Mouse (Mus musculus) heart, embryonic 15.5 days (tissue): ENCODE measurements at regions not wholly inside any gene's neighbourhood (a gene's known extent, or its start where the extent isn't known, plus 50 kb on each side); places are given as distances from the start of the nearest gene placed in this dataset.
A peak's percentile ranks its signal among the peaks of the same experiment; 100 is the strongest.

ENCODE experiments used
- ATAC-seq: fragments of 200-750 bp; cut with Nextera tagmentation; replicated peaks from 2 replicates; pipeline ENCODE4 v1.8.0; 2017; ENCODE audit warnings: low read depth, moderate TSS enrichment; ENCODE audit not compliant: insufficient number of reproducible peaks, insufficient read depth, low FRiP score
- H3K27ac ChIP-seq: fragments of 300-500 bp; sonication (generic); 2 replicates; pipeline ENCODE4 v1.5.1; 2015; ENCODE audit warnings: mild to moderate bottlenecking, inconsistent platforms
- H3K27me3 ChIP-seq: fragments of 300-500 bp; sonication (generic); 2 replicates; pipeline ENCODE4 v1.6.1; 2015; ENCODE audit warnings: inconsistent platforms
- H3K36me3 ChIP-seq: fragments of 300-500 bp; sonication (generic); 2 replicates; pipeline ENCODE4 v1.6.1; 2015; ENCODE audit warnings: mild to moderate bottlenecking, inconsistent platforms
- H3K4me1 ChIP-seq: fragments of 300-500 bp; sonication (generic); replicated peaks from 2 replicates; pipeline ENCODE4 v1.6.1; 2015; ENCODE audit warnings: inconsistent platforms
- H3K4me2 ChIP-seq: fragments of 300-500 bp; sonication (generic); 2 replicates; pipeline ENCODE4 v1.6.1; 2015; ENCODE audit warnings: inconsistent platforms, mild to moderate bottlenecking, moderate library complexity
- H3K4me3 ChIP-seq: fragments of 300-500 bp; sonication (generic); 2 replicates; pipeline ENCODE4 v1.5.1; 2015; ENCODE audit warnings: mild to moderate bottlenecking, inconsistent platforms
- H3K9ac ChIP-seq: fragments of 300-500 bp; sonication (generic); 2 replicates; pipeline ENCODE4 v1.6.1; 2015; ENCODE audit warnings: mild to moderate bottlenecking, inconsistent platforms
- H3K9me3 ChIP-seq: fragments of 300-500 bp; sonication (generic); replicated peaks from 2 replicates; pipeline ENCODE4 v1.6.1; 2016; ENCODE audit warnings: inconsistent platforms
- WGBS: fragments of 180-500 bp; shearing (Covaris S2); methylation state at CpG from one replicate; pipeline ENCODE4 v1.1.7; 2015; ENCODE audit warnings: mixed read lengths; 5-methylcytosine and 5-hydroxymethylcytosine counted together

- no peak overlapping the region for H3K4me2 ChIP-seq
- no peaks in the 10 kb centered on the region for H3K9me3 ChIP-seq
- 73% methylated on average over 8 of the region's 8 CpGs for WGBS
- no peak for ATAC-seq
- no peak overlapping the region for H3K4me3 ChIP-seq
- no peaks in the 10 kb centered on the region for H3K36me3 ChIP-seq
- no peak overlapping the region for H3K9ac ChIP-seq
- H3K27ac ChIP-seq, result no peak overlapping the region
- H3K27me3 ChIP-seq, result no peaks in the 10 kb centered on the region
- no peaks in the 10 kb centered on the region for H3K4me1 ChIP-seq
Measured at GRCm38 (mm10) chr13:114237391-114237790, 150.7 kb downstream of the Ndufs4 start.

- WGBS, result 82% methylated on average over 4 of the region's 4 CpGs
- H3K9me3 ChIP-seq, result no peaks in the 10 kb centered on the region
- H3K36me3 ChIP-seq, result no peaks in the 10 kb centered on the region
- no peak overlapping the region for H3K27ac ChIP-seq
- H3K4me1 ChIP-seq, result no peaks in the 10 kb centered on the region
- H3K4me3 ChIP-seq, result no peak overlapping the region
- ATAC-seq, result no peak
- H3K4me2 ChIP-seq, result no peak overlapping the region
- H3K9ac ChIP-seq, result no peak overlapping the region
- no peaks in the 10 kb centered on the region for H3K27me3 ChIP-seq
Measured at GRCm38 (mm10) chr13:114235892-114236291, 152.2 kb downstream of the Ndufs4 start.

- Histone ChIP-seq H3K9me3 (no peaks in the 10 kb centered on the region), H3K27me3 (no peaks in the 10 kb centered on the region), H3K4me1 (peaks cover 4% of the 10 kb centered on the region; the same call in 1 of the 2 replicates), H3K4me2 (no peak overlapping the region), H3K4me3 (no peak overlapping the region), H3K9ac (no peak overlapping the region), H3K36me3 (no peaks in the 10 kb centered on the region), H3K27ac (no peak overlapping the region)
- ATAC-seq, result no peak
- 87% methylated on average over 3 of the region's 3 CpGs for WGBS
Measured at GRCm38 (mm10) chr13:114232203-114232602, 155.9 kb downstream of the Ndufs4 start.

- no peaks in the 10 kb centered on the region for H3K36me3 ChIP-seq
- 0 out of 2 replicates have a peak, but pooled peaks have one; percentile 22 for ATAC-seq
- no peak overlapping the region for H3K4me3 ChIP-seq
- H3K4me2 ChIP-seq, result no peak overlapping the region
- no peaks in the 10 kb centered on the region for H3K27me3 ChIP-seq
- H3K9me3 ChIP-seq, result no peaks in the 10 kb centered on the region
- H3K27ac ChIP-seq, result no peak overlapping the region
- 36% methylated on average over 4 of the region's 4 CpGs for WGBS
- H3K9ac ChIP-seq, result no peak overlapping the region
- H3K4me1 ChIP-seq, result peaks cover 4% of the 10 kb centered on the region; the same call in 1 of the 2 replicates
Measured at GRCm38 (mm10) chr13:114230557-114230956, 157.5 kb downstream of the Ndufs4 start.

- H3K4me1 ChIP-seq, result peaks cover 4% of the 10 kb centered on the region; the same call in 1 of the 2 replicates
- H3K27ac ChIP-seq, result no peak overlapping the region
- no peaks in the 10 kb centered on the region for H3K9me3 ChIP-seq
- H3K36me3 ChIP-seq, result no peaks in the 10 kb centered on the region
- ATAC-seq, result no peak
- no peak overlapping the region for H3K4me2 ChIP-seq
- no peaks in the 10 kb centered on the region for H3K27me3 ChIP-seq
- WGBS, result 78% methylated on average over 4 of the region's 4 CpGs
- H3K4me3 ChIP-seq, result no peak overlapping the region
- no peak overlapping the region for H3K9ac ChIP-seq
Measured at GRCm38 (mm10) chr13:114227046-114227445, 161.0 kb downstream of the Ndufs4 start.

- Histone ChIP-seq H3K27me3 (no peaks in the 10 kb centered on the region), H3K4me3 (no peak overlapping the region), H3K27ac (no peak overlapping the region), H3K4me1 (peaks cover 4% of the 10 kb centered on the region; the same call in 1 of the 2 replicates), H3K36me3 (no peaks in the 10 kb centered on the region), H3K9me3 (no peaks in the 10 kb centered on the region), H3K9ac (no peak overlapping the region), H3K4me2 (no peak overlapping the region)
- ATAC-seq, result no peak
- WGBS, result 60% methylated on average over 7 of the region's 7 CpGs
Measured at GRCm38 (mm10) chr13:114226291-114226925, 161.7 kb downstream of the Ndufs4 start.

GRCm38 (mm10) chr13:114219870-114220492 is 168.1 kb downstream of the Ndufs4 start:
- Histone ChIP-seq H3K27me3 (no peaks in the 10 kb centered on the region), H3K4me1 (0 out of 2 replicates have a peak, but pooled peaks cover 1% of the 10 kb centered on the region), H3K9ac (no peak overlapping the region), H3K27ac (no peak overlapping the region), H3K9me3 (no peaks in the 10 kb centered on the region), H3K4me2 (no peak overlapping the region), H3K36me3 (no peaks in the 10 kb centered on the region), H3K4me3 (no peak overlapping the region)
- 91% methylated on average over 5 of the region's 5 CpGs for WGBS
- no peak for ATAC-seq

- Histone ChIP-seq H3K27me3 (no peaks in the 10 kb centered on the region), H3K9ac (no peak overlapping the region), H3K4me1 (0 out of 2 replicates have a peak, but pooled peaks cover 2% of the 10 kb centered on the region), H3K4me3 (no peak overlapping the region), H3K27ac (no peak overlapping the region), H3K4me2 (no peak overlapping the region), H3K9me3 (no peaks in the 10 kb centered on the region), H3K36me3 (no peaks in the 10 kb centered on the region)
- 59% methylated on average over 4 of the region's 4 CpGs for WGBS
- no peak for ATAC-seq
Measured at GRCm38 (mm10) chr13:114215044-114215443, 173.0 kb downstream of the Ndufs4 start.
